ENCODE assay signal across 13 mouse cellular contexts in the genomic region with DNA sequence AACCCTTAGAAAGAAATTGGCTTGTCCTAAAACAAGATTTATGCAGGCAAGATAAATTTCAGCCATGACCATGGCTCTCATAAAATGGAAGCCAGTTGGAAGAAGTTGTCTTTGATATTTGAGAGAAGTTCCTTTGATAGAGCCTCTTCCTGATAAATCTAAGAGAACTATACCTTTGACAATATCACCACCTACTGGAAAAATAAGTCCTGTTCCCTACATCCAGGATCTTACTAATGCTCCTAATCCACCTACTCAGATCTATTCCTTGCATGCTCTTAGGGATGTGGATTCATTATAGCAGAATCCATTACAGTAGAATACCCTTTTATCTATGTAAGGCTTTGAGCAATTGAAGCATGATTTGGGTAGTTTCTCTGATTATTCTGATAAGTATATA.
A peak's percentile ranks its signal among the peaks of the same experiment; 100 is the strongest.
DNase-seq lines count a peak whose midpoint lies in the region; ATAC-seq and TF ChIP-seq lines count a peak whose summit lies in the region.
"Had no signal": no experiment of that assay in that cellular context is flagged by ENCODE, and none has a peak within 500 bp of the region (broad histone marks: within the 10 kb centered on the region; RNA-seq: fewer than 3 reads in every experiment).

No protein-coding gene starts in this region.

- H3K4me1 ChIP-seq in heart, adult 2 months (ENCODE audit: control insufficient read depth, insufficient read depth, low read length) = no peaks in the 10 kb centered on the region
- no peaks in the 10 kb centered on the region for H3K4me1 ChIP-seq in limb, embryonic 14.5 days (ENCODE audit: control insufficient read depth, insufficient read depth, low read length)
- no peaks in the 10 kb centered on the region for H3K4me1 ChIP-seq in limb, embryonic 10.5 days
- H3K4me1 ChIP-seq in kidney, embryonic 16.5 days (ENCODE audit: insufficient read depth, low read length) = no peaks in the 10 kb centered on the region
- H3K4me1 ChIP-seq: embryonic facial prominence, embryonic 15.5 days had no signal

- ATAC-seq in limb, embryonic 14.5 days (ENCODE audit: low FRiP score, low read depth) = no peak
- ATAC-seq in kidney, embryonic 16.5 days (ENCODE audit: low FRiP score, low TSS enrichment) = no peak
- ATAC-seq: hindbrain, embryonic 16.5 days had no signal

- TF ChIP-seq EP300 in heart, adult 2 months (IDR thresholded peaks at IDR 0.05; ENCODE audit: insufficient read depth, low read depth, low read length) = no peak

- no peak overlapping the region for H3K9ac ChIP-seq in heart, adult 2 months (ENCODE audit: low read depth, low read length)
- H3K9ac ChIP-seq in limb, embryonic 14.5 days (ENCODE audit: low read depth, low read length, severe bottlenecking) = no peak overlapping the region
- no peak overlapping the region for H3K9ac ChIP-seq in kidney, embryonic 16.5 days (replicated peaks; ENCODE audit: low read length)
- H3K9ac ChIP-seq: embryonic facial prominence, embryonic 15.5 days had no signal

- peak; percentile 46 for TF ChIP-seq CTCF in heart, adult 2 months (IDR thresholded peaks at IDR 0.05)

- H3K36me3 ChIP-seq in heart, adult 2 months (ENCODE audit: control insufficient read depth, insufficient read depth, low read length) = no peaks in the 10 kb centered on the region
- no peaks in the 10 kb centered on the region for H3K36me3 ChIP-seq in limb, embryonic 14.5 days (ENCODE audit: control insufficient read depth, insufficient read depth, low read length)
- H3K36me3 ChIP-seq in limb, embryonic 10.5 days = no peaks in the 10 kb centered on the region
- no peaks in the 10 kb centered on the region for H3K36me3 ChIP-seq in kidney, embryonic 16.5 days (ENCODE audit: insufficient read depth, low read length)
- H3K36me3 ChIP-seq: embryonic facial prominence, embryonic 15.5 days had no signal

- H3K9me3 ChIP-seq in limb, embryonic 14.5 days (ENCODE audit: control insufficient read depth, low read length) = no peaks in the 10 kb centered on the region
- no peaks in the 10 kb centered on the region for H3K9me3 ChIP-seq in limb, embryonic 10.5 days (replicated peaks)
- no peaks in the 10 kb centered on the region for H3K9me3 ChIP-seq in kidney, embryonic 16.5 days (ENCODE audit: low read length)
- H3K9me3 ChIP-seq: embryonic facial prominence, embryonic 15.5 days had no signal

- H3K79me2 ChIP-seq in heart, adult 2 months (replicated peaks; ENCODE audit: control insufficient read depth, insufficient read depth, low read length) = no peaks in the 10 kb centered on the region

- no peak overlapping the region for H3K27ac ChIP-seq in heart, adult 2 months
- no peak overlapping the region for H3K27ac ChIP-seq in limb, embryonic 14.5 days (replicated peaks; ENCODE audit: low read depth, low read length)
- H3K27ac ChIP-seq in limb, embryonic 10.5 days = no peak overlapping the region
- no peak overlapping the region for H3K27ac ChIP-seq in kidney, embryonic 16.5 days (ENCODE audit: low read length)
- H3K27ac ChIP-seq: embryonic facial prominence, embryonic 15.5 days had no signal

- H3K27me3 ChIP-seq in heart, adult 2 months (ENCODE audit: control insufficient read depth, insufficient read depth, low read length) = no peaks in the 10 kb centered on the region
- no peaks in the 10 kb centered on the region for H3K27me3 ChIP-seq in limb, embryonic 14.5 days (ENCODE audit: control insufficient read depth, insufficient read depth, low read length)
- no peaks in the 10 kb centered on the region for H3K27me3 ChIP-seq in limb, embryonic 10.5 days (ENCODE audit: low read depth, poor library complexity, severe bottlenecking)
- H3K27me3 ChIP-seq in kidney, embryonic 16.5 days (ENCODE audit: insufficient read depth, low read length) = no peaks in the 10 kb centered on the region
- H3K27me3 ChIP-seq: CH12.LX; embryonic facial prominence, embryonic 15.5 days had no signal

- H3K4me2 ChIP-seq in limb, embryonic 14.5 days (replicated peaks; ENCODE audit: low read depth, low read length, severe bottlenecking) = no peak overlapping the region
- H3K4me2 ChIP-seq in kidney, embryonic 16.5 days (replicated peaks; ENCODE audit: low read depth, low read length) = no peak overlapping the region
- H3K4me2 ChIP-seq: embryonic facial prominence, embryonic 15.5 days had no signal

- intact Hi-C loops in heart, adult 2 months (cut with DNase I) = loop anchor here (10.0 kb wide), 1 partner anchor 136 kb away; no protein-coding TSS in a partner anchor
- intact Hi-C loops in heart, postnatal 10 days (cut with DNase I) = no loop called here

- H3K4me3 ChIP-seq in heart, adult 2 months = no peak overlapping the region
- H3K4me3 ChIP-seq in limb, embryonic 14.5 days (replicated peaks; ENCODE audit: low read length) = no peak overlapping the region
- H3K4me3 ChIP-seq in limb, embryonic 10.5 days = no peak overlapping the region
- H3K4me3 ChIP-seq in kidney, embryonic 16.5 days (ENCODE audit: low read length) = no peak overlapping the region
- H3K4me3 ChIP-seq: embryonic facial prominence, embryonic 15.5 days had no signal

- no peak for TF ChIP-seq POLR2A in heart, adult 2 months (IDR thresholded peaks at IDR 0.05; ENCODE audit: insufficient read depth, low read depth, low read length)
- no peak for TF ChIP-seq POLR2A in limb, embryonic 14.5 days (IDR thresholded peaks at IDR 0.05; ENCODE audit: borderline replicate concordance, extremely low read depth, insufficient read depth, insufficient read length)

- DNase-seq in heart, adult 2 months = no peak
- no peak for DNase-seq in heart, postnatal 10 days
- DNase-seq in limb, embryonic 14.5 days (ENCODE audit: low spot score) = peak; percentile 23
- no peak for DNase-seq in limb, embryonic 10.5 days (ENCODE audit: low spot score)
- DNase-seq in Muller cell, postnatal 12 days (ENCODE audit: inconsistent ontology term) = peak; percentile 36
- peak; percentile 4 for DNase-seq in retina, adult 2 months (ENCODE audit: low read depth, low spot score)
- no peak for DNase-seq in urinary bladder, postnatal 10 days (ENCODE audit: low spot score)
- DNase-seq: adrenal gland, adult 8-10 months; kidney, postnatal 10 days had no signal

Comparison
In these comparisons a context has a peak if more than half of its experiments do, and no peak if none do; other contexts are left out.
1. DNase-seq: peak in limb, embryonic 14.5 days (single experiment), Muller cell, postnatal 12 days (single experiment) and retina, adult 2 months (single experiment); none in heart, adult 2 months (0 of 2), heart, postnatal 10 days (0 of 2), limb, embryonic 10.5 days (single experiment) and urinary bladder, postnatal 10 days (single experiment).